Mouse (Mus musculus) hindbrain, embryonic 12.5 days (tissue): ENCODE data around the gene Chkb. TPM values are rescaled to one million over a fixed set of nuclear protein-coding genes. Genes with fewer than 3 reads are reported as not detected.
A peak's percentile ranks its signal among the peaks of the same experiment; 100 is the strongest.

ENCODE experiments used
- ATAC-seq: fragments of 200-750 bp; cut with Nextera tagmentation; 2 replicates; pipeline ENCODE4 v1.8.0; 2017; ENCODE audit warnings: moderate TSS enrichment; ENCODE audit not compliant: low FRiP score
- H3K27ac ChIP-seq: fragments of 300-500 bp; sonication (generic); 2 replicates; pipeline ENCODE4 v1.5.1; 2016; ENCODE audit warnings: mild to moderate bottlenecking
- H3K27me3 ChIP-seq: fragments of 300-500 bp; sonication (generic); 2 replicates; pipeline ENCODE4 v1.6.1; 2016; ENCODE audit warnings: mild to moderate bottlenecking
- H3K36me3 ChIP-seq: fragments of 300-500 bp; sonication (generic); 2 replicates; pipeline ENCODE4 v1.6.1; 2016; ENCODE audit warnings: mild to moderate bottlenecking
- H3K4me1 ChIP-seq: fragments of 300-500 bp; sonication (generic); 2 replicates; pipeline ENCODE4 v1.6.1; 2016
- H3K4me2 ChIP-seq: fragments of 300-500 bp; sonication (generic); replicated peaks from 2 replicates; pipeline ENCODE4 v1.6.1; 2016; ENCODE audit warnings: mild to moderate bottlenecking
- H3K4me3 ChIP-seq: fragments of 300-500 bp; sonication (generic); 2 replicates; pipeline ENCODE4 v1.5.1; 2016; ENCODE audit warnings: mild to moderate bottlenecking
- H3K9ac ChIP-seq: fragments of 300-500 bp; sonication (generic); 2 replicates; pipeline ENCODE4 v1.6.1; 2016; ENCODE audit warnings: mild to moderate bottlenecking, moderate library complexity
- H3K9me3 ChIP-seq: fragments of 300-500 bp; sonication (generic); replicated peaks from 2 replicates; pipeline ENCODE4 v1.6.1; 2016; ENCODE audit warnings: mild to moderate bottlenecking
- WGBS: fragments of 180-500 bp; shearing (Covaris S2); methylation state at CpG from one replicate; pipeline ENCODE4 v1.1.7; 2016; 5-methylcytosine and 5-hydroxymethylcytosine counted together
- polyA plus RNA-seq: library from polyadenylated mRNA; unstranded; fragments of >200 nt; fragmentation: Nextera tagmentation; extraction: Ambion mirVana; gene quantifications from 2 replicates; pipeline ENCODE4 v1.2.1, GENCODE M21; 2016

The Chkb gene
- 67.4 and 72.0 TPM in 2 replicates for polyA plus RNA-seq

- peaks cover 22% of the 10 kb centered on the region for H3K4me1 ChIP-seq
- WGBS: under 1% methylated on average over 70 of the region's 70 CpGs
- peak; percentile 95 for ATAC-seq
Measured at GRCm38 (mm10) chr15:89429352-89430221, at the start of gene Chkb, which contains the start of the genes C730034F03Rik and Gm44502. TSS of gene Chkb (minus strand) at chr15:89429908. TSS of gene C730034F03Rik (plus strand) at chr15:89429589. TSS of gene Gm44502 (minus strand) at chr15:89429696.

GRCm38 (mm10) chr15:89478622-89479021, 48.9 kb upstream of the Chkb start:
- peaks cover 9% of the 10 kb centered on the region for H3K4me1 ChIP-seq
- 90% methylated on average over 3 of the region's 3 CpGs for WGBS
- no peak for ATAC-seq
- no peak overlapping the region for H3K4me3 ChIP-seq
- H3K36me3 ChIP-seq: no peaks in the 10 kb centered on the region
- H3K9ac ChIP-seq: no peak overlapping the region
- no peaks in the 10 kb centered on the region for H3K27me3 ChIP-seq
- H3K4me2 ChIP-seq: no peak overlapping the region
- no peak overlapping the region for H3K27ac ChIP-seq
- no peaks in the 10 kb centered on the region for H3K9me3 ChIP-seq

More at GRCm38 (mm10) chr15:89429352-89430221, at the start of gene Chkb, which contains the start of the genes C730034F03Rik and Gm44502:
- Histone ChIP-seq H3K27me3 (no peaks in the 10 kb centered on the region), H3K9me3 (no peaks in the 10 kb centered on the region), H3K4me3 (peak within 1 kb of the TSS; percentile 75), H3K9ac (peak within 1 kb of the TSS; percentile 82), H3K27ac (peak within 1 kb of the TSS; percentile 96), H3K36me3 (peaks cover 26% of the 10 kb centered on the region), H3K4me2 (peak within 1 kb of the TSS; percentile 92)

- WGBS: 44% methylated on average over 8 of the region's 8 CpGs
- Histone ChIP-seq H3K9me3 (no peaks in the 10 kb centered on the region), H3K27me3 (no peaks in the 10 kb centered on the region), H3K4me3 (no peak overlapping the region), H3K4me2 (no peak overlapping the region), H3K27ac (no peak overlapping the region), H3K36me3 (no peaks in the 10 kb centered on the region), H3K9ac (no peak overlapping the region), H3K4me1 (peaks cover 9% of the 10 kb centered on the region)
- ATAC-seq: no peak
Measured at GRCm38 (mm10) chr15:89477806-89478205, 48.1 kb upstream of the Chkb start.

GRCm38 (mm10) chr15:89477091-89477491, 47.4 kb upstream of the Chkb start, which contains the start of gene Arsa:
TSS of gene Arsa (minus strand) at chr15:89477425.
- Histone ChIP-seq H3K4me3 (peak within 1 kb of the TSS; percentile 50), H3K27ac (peak within 1 kb of the TSS; percentile 68), H3K4me2 (peak within 1 kb of the TSS; percentile 77), H3K27me3 (no peaks in the 10 kb centered on the region), H3K9me3 (no peaks in the 10 kb centered on the region), H3K4me1 (peaks cover 9% of the 10 kb centered on the region), H3K9ac (peak within 1 kb of the TSS; percentile 70), H3K36me3 (no peaks in the 10 kb centered on the region)
- ATAC-seq: no peak
- WGBS: 28% methylated on average over 9 of the region's 9 CpGs

- peak overlapping the region; percentile 68 for H3K27ac ChIP-seq
- H3K36me3 ChIP-seq: no peaks in the 10 kb centered on the region
- ATAC-seq: no peak
- peak overlapping the region; percentile 70 for H3K9ac ChIP-seq
- no peaks in the 10 kb centered on the region for H3K27me3 ChIP-seq
- H3K4me2 ChIP-seq: peak overlapping the region; percentile 77
- no peaks in the 10 kb centered on the region for H3K9me3 ChIP-seq
- H3K4me1 ChIP-seq: peaks cover 9% of the 10 kb centered on the region
- 6% methylated on average over 5 of the region's 5 CpGs for WGBS
- H3K4me3 ChIP-seq: peak overlapping the region; percentile 50
Measured at GRCm38 (mm10) chr15:89476475-89476815, 46.7 kb upstream of the Chkb start.

- H3K36me3 ChIP-seq: no peaks in the 10 kb centered on the region
- no peaks in the 10 kb centered on the region for H3K27me3 ChIP-seq
- H3K27ac ChIP-seq: peak overlapping the region; percentile 68
- ATAC-seq: peak; percentile 97
- peak overlapping the region; percentile 77 for H3K4me2 ChIP-seq
- no peaks in the 10 kb centered on the region for H3K9me3 ChIP-seq
- H3K4me1 ChIP-seq: peaks cover 9% of the 10 kb centered on the region
- H3K9ac ChIP-seq: peak overlapping the region; percentile 70
- peak overlapping the region; percentile 50 for H3K4me3 ChIP-seq
- whole genome bisulfite sequencing: 7% methylated on average over 44 of the region's 44 CpGs
Measured at GRCm38 (mm10) chr15:89475611-89476474, 46.1 kb upstream of the Chkb start.

- Histone ChIP-seq H3K27me3 (no peaks in the 10 kb centered on the region), H3K4me3 (peak overlapping the region; percentile 50), H3K4me1 (peaks cover 9% of the 10 kb centered on the region), H3K4me2 (peak overlapping the region; percentile 77), H3K9me3 (no peaks in the 10 kb centered on the region), H3K36me3 (no peaks in the 10 kb centered on the region), H3K27ac (no peak overlapping the region), H3K9ac (peak overlapping the region; percentile 70)
- 84% methylated on average over 7 of the region's 7 CpGs for WGBS
- peak; percentile 5; the same call in 1 of the 2 replicates for ATAC-seq
Measured at GRCm38 (mm10) chr15:89475293-89475600, 45.5 kb upstream of the Chkb start.

GRCm38 (mm10) chr15:89474596-89475292, 45.0 kb upstream of the Chkb start:
- Histone ChIP-seq H3K9me3 (no peaks in the 10 kb centered on the region), H3K4me1 (peaks cover 9% of the 10 kb centered on the region), H3K9ac (no peak overlapping the region), H3K4me3 (no peak overlapping the region), H3K4me2 (peak overlapping the region; percentile 77; the same call in 1 of the 2 replicates), H3K27me3 (no peaks in the 10 kb centered on the region), H3K27ac (no peak overlapping the region), H3K36me3 (no peaks in the 10 kb centered on the region)
- 92% methylated on average over 19 of the region's 19 CpGs for WGBS
- ATAC-seq: no peak

GRCm38 (mm10) chr15:89473921-89474320, 44.2 kb upstream of the Chkb start:
- no peaks in the 10 kb centered on the region for H3K36me3 ChIP-seq
- no peaks in the 10 kb centered on the region for H3K9me3 ChIP-seq
- 99% methylated on average over 8 of the region's 8 CpGs for WGBS
- H3K27ac ChIP-seq: no peak overlapping the region
- H3K4me3 ChIP-seq: no peak overlapping the region
- no peak for ATAC-seq
- H3K4me2 ChIP-seq: no peak overlapping the region
- no peaks in the 10 kb centered on the region for H3K27me3 ChIP-seq
- H3K9ac ChIP-seq: no peak overlapping the region
- H3K4me1 ChIP-seq: peaks cover 9% of the 10 kb centered on the region

GRCm38 (mm10) chr15:89473370-89473769, 43.7 kb upstream of the Chkb start:
- Histone ChIP-seq H3K27ac (no peak overlapping the region), H3K9me3 (no peaks in the 10 kb centered on the region), H3K4me1 (peaks cover 9% of the 10 kb centered on the region), H3K4me3 (no peak overlapping the region), H3K36me3 (no peaks in the 10 kb centered on the region), H3K9ac (no peak overlapping the region), H3K27me3 (no peaks in the 10 kb centered on the region), H3K4me2 (no peak overlapping the region)
- WGBS: 88% methylated on average over 9 of the region's 9 CpGs
- no peak for ATAC-seq

GRCm38 (mm10) chr15:89471476-89471875, 41.8 kb upstream of the Chkb start:
- Histone ChIP-seq H3K4me1 (peaks cover 9% of the 10 kb centered on the region), H3K27ac (no peak overlapping the region), H3K36me3 (no peaks in the 10 kb centered on the region), H3K9ac (no peak overlapping the region), H3K27me3 (no peaks in the 10 kb centered on the region), H3K4me2 (no peak overlapping the region), H3K4me3 (no peak overlapping the region), H3K9me3 (no peaks in the 10 kb centered on the region)
- 91% methylated on average over 4 of the region's 4 CpGs for WGBS
- no peak for ATAC-seq

GRCm38 (mm10) chr15:89468577-89468976, 38.9 kb upstream of the Chkb start:
- 37% methylated on average over 2 of the region's 2 CpGs for WGBS
- no peaks in the 10 kb centered on the region for H3K9me3 ChIP-seq
- no peak overlapping the region for H3K27ac ChIP-seq

More at GRCm38 (mm10) chr15:89468577-89468976, 38.9 kb upstream of the Chkb start:
- no peaks in the 10 kb centered on the region for H3K27me3 ChIP-seq
- peaks cover 7% of the 10 kb centered on the region for H3K4me1 ChIP-seq
- H3K4me3 ChIP-seq: no peak overlapping the region
- no peak overlapping the region for H3K9ac ChIP-seq
- H3K36me3 ChIP-seq: no peaks in the 10 kb centered on the region; the same call in 1 of the 2 replicates
- H3K4me2 ChIP-seq: no peak overlapping the region
- no peak for ATAC-seq
